Mouse (Mus musculus) neural tube, embryonic 15.5 days (tissue): ENCODE measurements around the gene Runx2. TPM values are rescaled to one million over a fixed set of nuclear protein-coding genes. Genes with fewer than 3 reads are reported as not detected.

Experiments used
- ATAC-seq: fragments of 200-750 bp; cut with Nextera tagmentation; 2 replicates; pipeline ENCODE4 v1.8.0; 2017; ENCODE audit warnings: mild to moderate bottlenecking, moderate TSS enrichment, moderate library complexity; ENCODE audit not compliant: low FRiP score
- H3K27ac ChIP-seq: fragments of 300-500 bp; sonication (generic); replicated peaks from 2 replicates; pipeline ENCODE4 v1.5.1; 2015; ENCODE audit warnings: mild to moderate bottlenecking, inconsistent platforms
- H3K27me3 ChIP-seq: fragments of 300-500 bp; sonication (generic); replicated peaks from 2 replicates; pipeline ENCODE4 v1.6.1; 2015; ENCODE audit warnings: inconsistent platforms
- H3K36me3 ChIP-seq: fragments of 300-500 bp; sonication (generic); 2 replicates; pipeline ENCODE4 v1.6.1; 2015; ENCODE audit warnings: inconsistent platforms
- H3K4me1 ChIP-seq: fragments of 300-500 bp; sonication (generic); 2 replicates; pipeline ENCODE4 v1.6.1; 2015; ENCODE audit warnings: inconsistent platforms
- H3K4me2 ChIP-seq: fragments of 300-500 bp; sonication (generic); 2 replicates; pipeline ENCODE4 v1.6.1; 2015; ENCODE audit warnings: inconsistent platforms, mild to moderate bottlenecking, moderate library complexity
- H3K4me3 ChIP-seq: fragments of 300-500 bp; sonication (generic); replicated peaks from 2 replicates; pipeline ENCODE4 v1.5.1; 2015; ENCODE audit warnings: mild to moderate bottlenecking, inconsistent platforms
- H3K9ac ChIP-seq: fragments of 300-500 bp; sonication (generic); replicated peaks from 2 replicates; pipeline ENCODE4 v1.6.1; 2015; ENCODE audit warnings: mild to moderate bottlenecking, inconsistent platforms
- H3K9me3 ChIP-seq: fragments of 300-500 bp; sonication (generic); replicated peaks from 2 replicates; pipeline ENCODE4 v1.6.1; 2016; ENCODE audit warnings: inconsistent platforms
- WGBS: fragments of 180-500 bp; shearing (Covaris S2); methylation state at CpG from one replicate; pipeline ENCODE4 v1.1.7; 2015; ENCODE audit warnings: mixed read lengths; 5-methylcytosine and 5-hydroxymethylcytosine counted together
- polyA plus RNA-seq: library from polyadenylated mRNA; unstranded; fragments of >200 nt; fragmentation: Nextera tagmentation; extraction: Ambion mirVana; gene quantifications from 2 replicates; pipeline ENCODE4 v1.2.1, GENCODE M21; 2015

The Runx2 gene
- polyA plus RNA-seq, 1 experiment from 2014 or later, result 0.68 TPM

DNA sequence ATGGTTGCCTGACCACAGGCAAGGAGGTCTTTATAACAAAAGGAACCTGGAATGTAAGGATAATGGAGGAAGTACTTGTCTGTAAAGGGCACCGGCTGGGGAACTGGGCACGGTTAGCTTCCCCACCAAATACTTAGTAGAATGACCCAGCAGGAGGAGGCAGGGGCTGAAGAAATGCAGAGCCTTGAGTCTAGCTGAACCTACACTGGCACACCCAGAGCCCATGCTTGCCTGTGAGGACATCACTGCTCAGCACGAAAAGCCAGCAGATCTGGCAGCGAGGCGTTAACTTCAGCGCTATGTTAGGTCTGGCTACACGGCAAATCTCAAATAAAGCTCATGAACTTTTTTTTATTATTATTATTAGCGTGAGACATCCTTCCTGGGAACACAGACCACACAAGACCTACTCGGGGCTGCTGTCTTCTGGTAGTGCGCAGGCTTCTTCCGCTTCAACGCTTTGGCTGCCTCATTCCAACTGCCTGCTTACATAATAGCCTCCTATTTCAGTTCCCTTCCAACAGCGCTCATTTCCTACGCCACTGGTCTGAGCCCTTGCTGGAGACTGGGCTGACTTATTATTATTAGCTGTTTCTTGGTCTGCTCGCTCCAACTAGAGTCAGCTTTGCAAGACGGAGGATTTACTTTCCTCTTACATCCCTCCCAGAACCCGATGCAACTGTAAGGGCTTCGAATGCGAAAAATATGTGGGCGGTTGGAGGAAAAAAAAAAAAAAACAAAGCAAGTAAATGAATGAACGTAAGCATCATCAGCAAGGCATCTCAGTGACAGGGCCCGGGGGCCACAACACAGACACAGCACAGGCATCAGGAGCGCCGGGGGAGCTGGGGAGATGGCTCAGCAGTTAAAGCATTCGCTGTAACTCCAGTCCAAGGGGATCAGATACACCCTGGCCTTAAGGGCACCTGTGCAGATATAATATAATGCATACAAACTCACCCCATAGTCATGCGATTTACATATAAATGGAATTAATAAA, 200.6 kb downstream of the Runx2 start:
- Histone ChIP-seq H3K36me3 (no peaks in the 10 kb centered on the region), H3K4me2 (peak overlapping the region; percentile 34), H3K4me1 (peaks cover 16% of the 10 kb centered on the region), H3K27ac (peak overlapping the region; percentile 37; the same call in 1 of the 2 replicates), H3K9ac (no peak overlapping the region; the same call in 1 of the 2 replicates), H3K4me3 (no peak overlapping the region), H3K27me3 (no peaks in the 10 kb centered on the region), H3K9me3 (no peaks in the 10 kb centered on the region)
- peak; percentile 64 for ATAC-seq
- 51% methylated on average over 26 of the region's 26 CpGs for WGBS

DNA sequence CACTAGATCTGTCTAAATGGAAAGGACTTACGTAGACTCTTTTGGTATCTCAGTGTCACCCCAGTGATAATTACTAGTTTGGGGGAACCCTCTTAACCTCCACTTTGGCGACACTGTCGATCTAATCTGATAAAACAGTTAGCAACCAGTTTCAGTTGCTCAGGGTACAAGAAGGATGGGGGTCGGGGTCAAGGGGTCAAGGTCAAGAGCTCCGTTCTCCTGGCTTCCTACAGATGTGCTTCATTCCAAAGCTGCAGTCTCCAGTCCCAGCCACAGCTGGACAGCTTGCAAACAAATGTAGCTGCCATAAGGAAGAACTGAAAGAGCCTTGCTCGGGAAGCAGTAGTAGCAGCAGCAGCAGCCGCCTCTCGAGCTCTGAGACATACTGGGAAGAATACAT, 202.0 kb downstream of the Runx2 start:
- no peak overlapping the region for H3K9ac ChIP-seq
- H3K9me3 ChIP-seq, result no peaks in the 10 kb centered on the region
- no peaks in the 10 kb centered on the region for H3K27me3 ChIP-seq
- peaks cover 12% of the 10 kb centered on the region for H3K4me1 ChIP-seq
- no peaks in the 10 kb centered on the region for H3K36me3 ChIP-seq
- no peak overlapping the region for H3K4me3 ChIP-seq
- no peak overlapping the region for H3K4me2 ChIP-seq
- no peak for ATAC-seq
- no peak overlapping the region for H3K27ac ChIP-seq
- 69% methylated on average over 8 of the region's 8 CpGs for WGBS

DNA sequence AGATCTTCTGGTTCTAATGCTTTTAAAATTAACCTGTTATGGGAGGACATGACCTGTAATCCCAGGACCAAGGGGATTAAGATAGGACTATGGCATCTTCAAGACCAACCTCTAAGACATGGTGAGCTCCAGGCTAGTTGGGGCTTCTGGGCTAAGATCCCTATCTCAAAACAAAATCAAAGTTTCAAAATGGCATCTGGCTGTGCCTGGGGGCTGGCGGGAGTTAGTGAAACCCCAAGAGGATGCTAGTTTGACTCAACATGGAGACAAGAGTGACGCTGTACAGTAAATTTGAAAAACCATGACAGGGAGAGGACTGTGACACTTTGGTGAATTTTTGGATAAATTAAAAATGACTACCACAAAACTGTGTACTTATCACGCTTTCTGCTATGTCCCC, 202.6 kb downstream of the Runx2 start:
- WGBS, result 91% methylated on average over 3 of the region's 3 CpGs
- Histone ChIP-seq H3K27ac (no peak overlapping the region), H3K27me3 (no peaks in the 10 kb centered on the region), H3K36me3 (no peaks in the 10 kb centered on the region), H3K4me3 (no peak overlapping the region), H3K9ac (no peak overlapping the region), H3K9me3 (no peaks in the 10 kb centered on the region), H3K4me2 (no peak overlapping the region), H3K4me1 (peaks cover 12% of the 10 kb centered on the region)
- ATAC-seq, result no peak

DNA sequence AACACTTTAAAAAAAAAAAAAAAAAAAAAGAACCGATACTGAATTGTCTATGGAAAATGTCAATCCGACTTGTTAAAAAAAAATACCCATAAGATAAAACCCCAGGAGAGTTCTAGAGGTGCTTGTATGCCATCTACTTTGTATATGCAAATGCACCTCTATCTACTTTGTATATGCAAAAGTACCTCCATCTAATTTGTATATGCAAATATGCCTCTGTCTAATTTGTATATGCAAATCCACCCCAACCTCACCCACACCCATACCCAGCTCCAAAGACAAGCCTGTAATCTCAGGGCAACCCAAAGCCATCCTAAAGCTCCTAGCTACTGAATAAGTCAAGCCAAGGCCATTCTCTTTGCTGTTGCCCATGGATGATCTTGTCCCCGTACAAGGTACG, 203.1 kb downstream of the Runx2 start:
- ATAC-seq, result no peak
- no peaks in the 10 kb centered on the region for H3K36me3 ChIP-seq
- H3K4me3 ChIP-seq, result no peak overlapping the region
- H3K9me3 ChIP-seq, result no peaks in the 10 kb centered on the region
- H3K9ac ChIP-seq, result no peak overlapping the region
- 84% methylated on average over 4 of the region's 4 CpGs for WGBS
- peaks cover 12% of the 10 kb centered on the region for H3K4me1 ChIP-seq
- no peak overlapping the region for H3K4me2 ChIP-seq
- H3K27ac ChIP-seq, result no peak overlapping the region
- H3K27me3 ChIP-seq, result no peaks in the 10 kb centered on the region

DNA sequence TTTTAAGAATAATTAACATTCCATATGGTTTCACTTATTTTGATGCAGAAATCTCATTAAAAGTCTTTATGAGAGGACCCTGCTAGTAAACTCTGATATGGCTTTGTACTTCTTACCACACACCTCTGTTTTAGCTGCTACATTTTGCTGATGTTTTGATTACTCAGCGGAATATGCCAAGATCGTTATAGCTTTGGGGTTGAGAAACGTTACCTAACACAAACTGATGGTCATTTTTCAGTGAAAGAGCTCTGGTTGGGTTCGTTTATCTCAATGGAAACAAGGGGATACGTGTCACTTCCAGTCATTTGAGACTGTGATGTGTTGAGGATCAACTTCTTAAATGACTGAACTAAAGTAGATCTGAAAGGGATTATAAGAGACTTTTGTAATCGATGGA, 203.8 kb downstream of the Runx2 start:
- no peak overlapping the region for H3K4me3 ChIP-seq
- no peaks in the 10 kb centered on the region for H3K9me3 ChIP-seq
- peaks cover 12% of the 10 kb centered on the region for H3K4me1 ChIP-seq
- no peak overlapping the region for H3K4me2 ChIP-seq
- ATAC-seq, result no peak
- no peak overlapping the region for H3K27ac ChIP-seq
- H3K36me3 ChIP-seq, result no peaks in the 10 kb centered on the region
- H3K9ac ChIP-seq, result no peak overlapping the region
- H3K27me3 ChIP-seq, result no peaks in the 10 kb centered on the region
- WGBS, result 86% methylated on average over 6 of the region's 6 CpGs

DNA sequence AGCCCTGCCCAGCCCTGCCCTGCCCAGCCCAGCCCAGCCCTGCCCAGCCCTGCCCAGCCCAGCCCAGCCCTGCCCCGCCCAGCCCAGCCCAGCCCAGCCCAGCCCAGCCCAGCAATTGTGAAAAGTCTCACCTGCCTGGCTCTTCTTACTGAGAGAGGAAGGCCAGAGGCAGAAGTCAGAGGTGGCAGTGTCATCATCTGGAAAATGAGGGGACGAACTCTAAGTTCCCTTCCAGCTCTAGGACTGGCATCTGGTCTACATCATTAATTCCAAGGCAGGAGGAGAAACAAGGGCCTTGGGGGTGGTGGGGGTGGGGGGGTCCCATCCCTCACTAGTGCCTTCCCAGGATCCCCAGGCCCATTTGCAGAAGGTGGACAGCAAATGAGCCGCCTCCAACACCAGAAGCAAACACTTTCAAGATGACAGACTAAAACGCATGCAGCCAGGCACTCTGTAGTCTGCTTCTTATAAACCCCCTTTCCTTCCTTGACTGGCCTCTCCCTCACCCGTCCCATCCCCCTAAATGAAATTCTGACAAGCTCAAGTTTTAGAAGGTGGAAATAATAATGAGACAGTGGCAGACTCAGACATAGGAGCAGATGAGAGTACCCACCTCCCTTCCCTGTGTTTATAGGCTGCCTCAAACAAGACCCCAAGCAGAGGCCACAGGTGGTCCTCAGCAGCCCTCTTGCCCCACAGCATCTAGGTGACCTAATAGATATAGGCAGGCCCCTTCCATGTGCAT, 204.5 kb downstream of the Runx2 start:
- Histone ChIP-seq H3K27ac (no peak overlapping the region), H3K9me3 (no peaks in the 10 kb centered on the region), H3K4me1 (peaks cover 12% of the 10 kb centered on the region), H3K4me2 (no peak overlapping the region), H3K9ac (no peak overlapping the region), H3K4me3 (no peak overlapping the region), H3K36me3 (no peaks in the 10 kb centered on the region), H3K27me3 (no peaks in the 10 kb centered on the region)
- ATAC-seq, result no peak
- WGBS, result 71% methylated on average over 5 of the region's 5 CpGs

DNA sequence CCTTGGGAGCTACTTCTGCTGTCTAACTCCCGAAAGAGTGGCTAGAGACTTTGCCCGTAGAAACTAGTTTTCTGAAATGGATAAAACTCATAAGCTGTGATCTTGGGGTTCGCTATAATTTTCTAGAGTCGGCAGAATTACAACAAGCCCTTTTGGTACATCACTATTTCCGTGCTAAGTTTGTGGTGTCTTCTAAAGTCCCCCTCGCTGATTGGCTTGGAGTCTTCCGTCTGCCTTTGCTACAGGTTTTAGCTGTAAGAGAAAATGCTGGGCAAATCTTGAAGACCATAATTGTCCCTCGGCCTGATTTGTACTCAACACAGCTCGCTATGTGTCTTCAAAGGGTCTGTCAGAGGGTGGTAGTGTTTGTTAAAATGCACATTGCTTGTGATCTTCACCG, 205.2 kb downstream of the Runx2 start:
- Histone ChIP-seq H3K27ac (no peak overlapping the region), H3K4me2 (no peak overlapping the region), H3K27me3 (no peaks in the 10 kb centered on the region), H3K9me3 (no peaks in the 10 kb centered on the region), H3K36me3 (no peaks in the 10 kb centered on the region), H3K9ac (no peak overlapping the region), H3K4me3 (no peak overlapping the region), H3K4me1 (peaks cover 9% of the 10 kb centered on the region)
- 90% methylated on average over 10 of the region's 10 CpGs for WGBS
- no peak for ATAC-seq

DNA sequence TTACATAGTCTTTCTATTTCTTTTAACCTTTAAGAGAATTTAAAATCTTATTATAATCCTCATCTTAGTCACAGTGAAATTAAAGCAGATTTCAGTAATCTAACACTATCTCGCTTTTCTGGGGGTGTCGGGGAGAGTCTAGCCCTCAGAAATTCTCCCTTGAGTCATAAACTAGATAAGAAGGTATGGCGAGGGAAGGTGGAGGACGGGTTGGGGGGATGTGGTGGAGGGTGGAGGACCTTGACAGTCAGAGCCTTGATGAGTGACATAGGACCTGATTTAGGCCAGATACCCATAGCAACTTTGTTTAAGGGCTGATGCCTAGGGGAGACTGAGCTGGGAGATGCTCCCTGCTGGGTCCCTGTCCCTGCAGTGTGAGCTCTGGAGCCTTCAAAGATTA, 205.7 kb downstream of the Runx2 start:
- no peaks in the 10 kb centered on the region for H3K27me3 ChIP-seq

DNA sequence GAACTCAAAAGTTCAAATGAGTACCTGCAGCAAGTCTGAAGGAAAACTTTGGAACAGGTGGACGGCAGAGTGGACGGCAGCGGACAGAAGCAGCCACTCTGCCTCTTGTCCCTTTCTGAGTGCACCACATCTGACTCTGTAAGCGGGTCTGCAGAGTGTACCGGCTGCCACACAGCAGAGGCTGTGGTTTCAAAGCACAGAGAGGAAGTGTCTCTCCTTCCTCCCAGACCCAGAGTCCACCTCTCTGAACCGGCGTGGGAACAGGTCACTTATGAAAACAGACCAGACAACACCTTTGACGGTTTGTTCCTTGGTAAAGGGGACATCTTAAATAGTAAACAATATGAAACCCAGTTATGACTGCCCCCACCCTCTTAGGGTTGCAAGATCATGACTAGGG, 207.2 kb downstream of the Runx2 start:
- Histone ChIP-seq H3K9ac (no peak overlapping the region), H3K4me1 (no peaks in the 10 kb centered on the region), H3K4me3 (no peak overlapping the region), H3K9me3 (no peaks in the 10 kb centered on the region), H3K36me3 (no peaks in the 10 kb centered on the region), H3K27me3 (no peaks in the 10 kb centered on the region), H3K4me2 (no peak overlapping the region), H3K27ac (no peak overlapping the region)
- no peak for ATAC-seq
- WGBS, result 94% methylated on average over 8 of the region's 8 CpGs

More for the DNA sequence above, 205.7 kb downstream of the Runx2 start:
- Histone ChIP-seq H3K27ac (no peak overlapping the region), H3K4me1 (peaks cover 4% of the 10 kb centered on the region), H3K9me3 (no peaks in the 10 kb centered on the region), H3K9ac (no peak overlapping the region), H3K4me3 (no peak overlapping the region), H3K4me2 (no peak overlapping the region), H3K36me3 (no peaks in the 10 kb centered on the region)
- 90% methylated on average over 4 of the region's 4 CpGs for WGBS
- no peak for ATAC-seq

DNA sequence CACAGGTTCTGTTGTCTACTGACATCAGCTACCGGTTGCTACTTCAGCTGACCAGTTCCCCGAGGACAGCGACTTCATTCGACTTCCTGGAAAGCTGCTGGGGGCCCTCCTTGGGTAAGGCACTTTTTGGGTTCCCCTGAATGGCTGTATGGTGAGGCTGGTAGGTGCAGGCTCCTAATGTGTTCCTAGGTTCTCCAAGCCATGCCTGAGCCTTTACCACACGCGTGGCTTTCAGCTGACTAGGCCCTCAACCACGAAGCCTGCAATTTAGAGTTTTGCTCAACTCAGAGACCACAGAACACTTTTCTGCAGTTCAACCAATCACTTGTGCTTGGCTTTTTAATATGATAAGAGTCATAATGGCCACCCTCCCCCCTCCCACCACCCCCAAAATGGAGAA, 208.4 kb downstream of the Runx2 start:
- H3K4me1 ChIP-seq, result no peaks in the 10 kb centered on the region
- H3K27me3 ChIP-seq, result no peaks in the 10 kb centered on the region
- H3K9me3 ChIP-seq, result no peaks in the 10 kb centered on the region
- H3K9ac ChIP-seq, result no peak overlapping the region
- H3K27ac ChIP-seq, result no peak overlapping the region
- H3K36me3 ChIP-seq, result no peaks in the 10 kb centered on the region
- no peak overlapping the region for H3K4me3 ChIP-seq
- WGBS, result 93% methylated on average over 7 of the region's 7 CpGs
- no peak for ATAC-seq
- no peak overlapping the region for H3K4me2 ChIP-seq

DNA sequence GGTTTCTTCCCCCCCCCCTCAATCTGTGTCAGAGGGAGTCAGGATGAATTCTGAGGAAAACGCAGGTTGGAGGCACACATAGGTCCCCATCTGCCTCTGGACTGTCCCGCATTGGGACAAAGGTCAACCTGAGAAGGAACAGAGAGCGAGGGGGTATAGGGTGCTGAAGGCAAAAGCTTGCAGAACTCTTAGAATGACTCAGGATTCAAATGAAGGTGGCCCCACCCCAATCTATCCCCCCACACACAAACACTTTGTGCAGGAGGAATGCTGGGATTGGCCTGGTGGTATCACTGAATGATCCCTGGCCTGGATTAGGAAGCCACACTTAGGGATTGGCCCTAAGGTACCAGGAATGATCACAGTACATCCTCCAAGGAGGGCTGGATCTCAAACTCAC, 208.8 kb downstream of the Runx2 start:
- WGBS, result 95% methylated on average over 3 of the region's 3 CpGs
- no peaks in the 10 kb centered on the region for H3K27me3 ChIP-seq
- no peak overlapping the region for H3K4me2 ChIP-seq
- H3K27ac ChIP-seq, result no peak overlapping the region
- no peak for ATAC-seq
- no peaks in the 10 kb centered on the region for H3K4me1 ChIP-seq
- H3K9ac ChIP-seq, result no peak overlapping the region
- no peaks in the 10 kb centered on the region for H3K36me3 ChIP-seq
- H3K9me3 ChIP-seq, result no peaks in the 10 kb centered on the region
- no peak overlapping the region for H3K4me3 ChIP-seq

DNA sequence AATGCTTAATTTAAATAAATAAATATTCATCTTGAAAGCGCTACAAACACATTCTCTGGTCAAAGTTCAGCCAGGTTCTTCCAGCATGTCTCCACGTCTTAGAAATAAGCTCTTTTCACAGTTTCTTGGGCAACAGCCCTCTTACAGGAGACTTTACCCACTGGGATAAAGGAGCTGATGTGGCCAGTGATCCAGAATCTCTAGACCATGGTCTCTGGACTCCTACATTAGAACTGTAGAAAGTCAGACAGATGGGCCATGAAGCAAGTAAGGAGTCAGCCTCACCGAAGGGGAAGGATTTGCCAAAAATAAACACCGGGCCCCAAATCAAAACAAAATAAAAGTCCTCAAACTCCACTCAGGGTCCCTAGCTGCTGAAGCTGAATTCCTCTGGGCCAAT, 211.4 kb downstream of the Runx2 start:
- WGBS, result 75% methylated on average over 4 of the region's 4 CpGs
- Histone ChIP-seq H3K9me3 (no peaks in the 10 kb centered on the region), H3K4me3 (no peak overlapping the region), H3K9ac (no peak overlapping the region), H3K27ac (no peak overlapping the region), H3K4me2 (no peak overlapping the region), H3K27me3 (no peaks in the 10 kb centered on the region), H3K4me1 (0 out of 2 replicates have a peak, but pooled peaks cover 1% of the 10 kb centered on the region), H3K36me3 (no peaks in the 10 kb centered on the region)
- no peak for ATAC-seq
